Mouse (Mus musculus) common myeloid progenitor, adult 5-6 weeks (primary cell): ENCODE measurements around the gene St3gal3. TPM values are rescaled to one million over a fixed set of nuclear protein-coding genes. Genes with fewer than 3 reads are reported as not detected.

Source experiments
- ATAC-seq: replicated peaks from 2 replicates; pipeline ENCODE4 v1.8.0; 2016; ENCODE audit warnings: low read depth, mild to moderate bottlenecking, moderate TSS enrichment, inconsistent platforms; ENCODE audit not compliant: poor library complexity, severe bottlenecking
- total RNA-seq: library from RNA; stranded (forward); fragments of 200-1000, 187-1606 nt; gene quantifications from 2 replicates; pipeline ENCODE4 v1.2.3, GENCODE M21; 2017

St3gal3 gene
- 9.2 and 11.0 TPM in 2 replicates for total RNA-seq

GRCm38 (mm10) chr4:118134485-118135365, at the start of gene St3gal3:
Gene St3gal3, minus strand, starts transcription at chr4:118134914.
- ATAC-seq, result peak; percentile 92

- ATAC-seq, result no peak
Observed at GRCm38 (mm10) chr4:118180301-118181080, 45.8 kb upstream of the St3gal3 start.

- ATAC-seq, result peak; percentile 95
Observed at GRCm38 (mm10) chr4:118179467-118180300, 45.0 kb upstream of the St3gal3 start, which contains the start of gene Kdm4a. Gene Kdm4a, minus strand, starts transcription at chr4:118180043.

- no peak for ATAC-seq
Observed at GRCm38 (mm10) chr4:118178952-118179466, 44.3 kb upstream of the St3gal3 start.

- ATAC-seq, result no peak
Observed at GRCm38 (mm10) chr4:118172461-118172860, 37.7 kb upstream of the St3gal3 start.

GRCm38 (mm10) chr4:118171006-118171405, 36.3 kb upstream of the St3gal3 start:
- no peak for ATAC-seq

GRCm38 (mm10) chr4:118162123-118162522, 27.4 kb upstream of the St3gal3 start:
- no peak for ATAC-seq

GRCm38 (mm10) chr4:118157666-118158065, 23.0 kb upstream of the St3gal3 start:
- no peak for ATAC-seq

- no peak for ATAC-seq
Observed at GRCm38 (mm10) chr4:118156559-118156958, 21.8 kb upstream of the St3gal3 start.

GRCm38 (mm10) chr4:118154889-118155288, 20.2 kb upstream of the St3gal3 start:
- no peak for ATAC-seq

GRCm38 (mm10) chr4:118152020-118152785, 17.5 kb upstream of the St3gal3 start:
- ATAC-seq, result peak; percentile 87

- ATAC-seq, result no peak
Observed at GRCm38 (mm10) chr4:118150804-118151203, 16.1 kb upstream of the St3gal3 start.

GRCm38 (mm10) chr4:118149956-118150680, 15.4 kb upstream of the St3gal3 start:
- no peak for ATAC-seq

GRCm38 (mm10) chr4:118149055-118149576, 14.4 kb upstream of the St3gal3 start:
- ATAC-seq, result no peak

GRCm38 (mm10) chr4:118148317-118148687, 13.6 kb upstream of the St3gal3 start:
- ATAC-seq, result no peak

GRCm38 (mm10) chr4:118147547-118148316, 13.0 kb upstream of the St3gal3 start:
- no peak for ATAC-seq

- ATAC-seq, result no peak
Observed at GRCm38 (mm10) chr4:118147090-118147489, 12.4 kb upstream of the St3gal3 start.

- ATAC-seq, result peak; percentile 98
Observed at GRCm38 (mm10) chr4:118144324-118144723, 9.6 kb upstream of the St3gal3 start.
